Mouse (Mus musculus): ENCODE measurements around the gene Ercc2. TPM values are rescaled to one million over a fixed set of nuclear protein-coding genes. Genes with fewer than 3 reads are reported as not detected.

Ercc2 gene
- 6.2 and 8.7 TPM in 2 replicates for polyA plus RNA-seq (2015; fragmentation: Nextera tagmentation; extraction: Ambion mirVana)

GRCm38 (mm10) chr7:19381377-19382165, at the start of gene Ercc2:
Gene Ercc2 (plus strand): TSS chr7:19382010.
- H3K9ac ChIP-seq (ENCODE audit: low read depth, low read length), result peak within 1 kb of the TSS; percentile 74
- H3K27me3 ChIP-seq (replicated peaks; ENCODE audit: control insufficient read depth, insufficient read depth, low read length), result no peaks in the 10 kb centered on the region
- no peaks in the 10 kb centered on the region for H3K4me1 ChIP-seq (replicated peaks; ENCODE audit: control insufficient read depth, insufficient read depth, low read length)
- TF ChIP-seq CTCF (IDR thresholded peaks at IDR 0.05; ENCODE audit: low read depth), result no peak
- peak within 1 kb of the TSS; percentile 94 for H3K4me2 ChIP-seq (replicated peaks; ENCODE audit: low read depth)
- ATAC-seq, result peak; percentile 97
- 5% methylated on average over 48 of the region's 48 CpGs for WGBS
- peak within 1 kb of the TSS; percentile 89 for H3K4me3 ChIP-seq (ENCODE audit: low read depth, low read length)
- H3K36me3 ChIP-seq (ENCODE audit: control insufficient read depth, insufficient read depth), result peaks cover 16% of the 10 kb centered on the region
- peak within 1 kb of the TSS; percentile 35; the same call in 1 of the 2 replicates for H3K27ac ChIP-seq (ENCODE audit: low read depth, low read length)
- H3K9me3 ChIP-seq (ENCODE audit: control insufficient read depth), result no peaks in the 10 kb centered on the region

DNA sequence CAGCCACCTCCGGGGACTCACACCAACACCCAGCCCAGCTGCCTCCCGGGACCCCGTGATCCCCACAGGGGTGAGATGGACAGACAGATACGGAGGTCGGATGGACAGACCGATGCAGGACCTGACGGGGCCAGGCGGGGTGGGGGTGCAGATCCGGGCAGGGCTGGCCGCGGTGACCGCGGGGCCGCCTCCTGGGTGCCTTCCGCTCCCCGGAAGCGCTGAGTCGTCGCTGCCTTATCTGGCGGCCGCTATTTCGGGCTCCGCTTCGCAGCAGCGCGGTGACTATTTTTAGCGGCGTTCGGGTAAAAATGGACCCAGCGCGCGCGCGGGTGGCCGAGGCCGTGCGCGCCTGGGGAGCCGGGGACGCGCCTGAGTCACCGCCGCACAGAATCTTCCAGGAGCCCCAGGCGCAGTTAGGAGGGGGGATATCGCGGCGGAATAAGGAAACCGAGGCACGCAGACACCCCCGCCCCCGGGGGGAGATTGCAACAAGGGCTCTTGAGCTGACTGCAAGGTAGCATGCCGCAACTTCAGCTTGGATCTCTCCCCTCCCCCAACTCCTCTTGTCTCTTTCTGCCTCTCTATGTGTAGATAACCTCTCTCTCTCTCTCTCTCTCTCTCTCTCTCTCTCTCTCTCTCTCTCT, 49.0 kb upstream of the Ercc2 start:
- TF ChIP-seq CTCF (IDR thresholded peaks at IDR 0.05; ENCODE audit: low read depth), result no peak
- H3K9me3 ChIP-seq (ENCODE audit: control insufficient read depth), result no peaks in the 10 kb centered on the region
- H3K9ac ChIP-seq (ENCODE audit: low read depth, low read length), result peak overlapping the region; percentile 35
- WGBS, result under 1% methylated on average over 44 of the region's 52 CpGs
- H3K27me3 ChIP-seq (replicated peaks; ENCODE audit: control insufficient read depth, insufficient read depth, low read length), result no peaks in the 10 kb centered on the region
- peak; percentile 28 for ATAC-seq
- peak overlapping the region; percentile 2; the same call in 1 of the 2 replicates for H3K27ac ChIP-seq (ENCODE audit: low read depth, low read length)
- H3K4me1 ChIP-seq (replicated peaks; ENCODE audit: control insufficient read depth, insufficient read depth, low read length), result no peaks in the 10 kb centered on the region
- H3K4me2 ChIP-seq (replicated peaks; ENCODE audit: low read depth), result peak overlapping the region; percentile 86
- H3K4me3 ChIP-seq (ENCODE audit: low read depth, low read length), result peak overlapping the region; percentile 52
- H3K36me3 ChIP-seq (ENCODE audit: control insufficient read depth, insufficient read depth), result no peaks in the 10 kb centered on the region

DNA sequence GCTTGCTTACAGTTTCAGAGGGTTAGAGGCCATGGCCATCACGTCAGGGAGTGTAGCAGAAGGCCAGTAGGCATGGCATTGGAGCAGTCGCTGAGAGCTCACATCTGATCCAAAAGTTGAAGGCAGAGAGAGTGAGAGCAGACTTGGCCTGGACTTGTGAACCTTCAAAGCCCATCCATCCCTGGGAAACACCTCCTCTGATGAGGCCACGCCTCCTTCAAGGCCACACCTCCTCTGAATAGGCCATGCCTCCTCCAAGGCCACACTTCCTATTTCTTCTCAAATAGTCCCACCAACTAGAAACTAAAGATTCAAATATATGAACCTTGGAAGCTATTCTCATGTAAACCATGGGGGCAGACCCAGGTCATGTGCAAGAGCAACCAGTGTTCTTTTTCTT, 46.2 kb upstream of the Ercc2 start:
- H3K27me3 ChIP-seq (replicated peaks; ENCODE audit: control insufficient read depth, insufficient read depth, low read length), result no peaks in the 10 kb centered on the region
- ATAC-seq, result no peak
- 40% methylated on average over 3 of the region's 3 CpGs for WGBS
- no peak overlapping the region for H3K4me2 ChIP-seq (replicated peaks; ENCODE audit: low read depth)
- H3K4me1 ChIP-seq (replicated peaks; ENCODE audit: control insufficient read depth, insufficient read depth, low read length), result no peaks in the 10 kb centered on the region
- TF ChIP-seq CTCF (IDR thresholded peaks at IDR 0.05; ENCODE audit: low read depth), result no peak
- no peaks in the 10 kb centered on the region for H3K36me3 ChIP-seq (ENCODE audit: control insufficient read depth, insufficient read depth)
- H3K9ac ChIP-seq (ENCODE audit: low read depth, low read length), result no peak overlapping the region
- no peaks in the 10 kb centered on the region for H3K9me3 ChIP-seq (ENCODE audit: control insufficient read depth)
- H3K4me3 ChIP-seq (ENCODE audit: low read depth, low read length), result no peak overlapping the region
- no peak overlapping the region for H3K27ac ChIP-seq (ENCODE audit: low read depth, low read length)

GRCm38 (mm10) chr7:19337122-19337521, 44.7 kb upstream of the Ercc2 start:
- ATAC-seq, result no peak
- no peak overlapping the region for H3K4me3 ChIP-seq (ENCODE audit: low read depth, low read length)
- no peak overlapping the region for H3K9ac ChIP-seq (ENCODE audit: low read depth, low read length)
- no peaks in the 10 kb centered on the region for H3K4me1 ChIP-seq (replicated peaks; ENCODE audit: control insufficient read depth, insufficient read depth, low read length)
- no peak overlapping the region for H3K4me2 ChIP-seq (replicated peaks; ENCODE audit: low read depth)
- 54% methylated on average over 10 of the region's 10 CpGs for WGBS
- H3K27ac ChIP-seq (ENCODE audit: low read depth, low read length), result no peak overlapping the region
- no peak for TF ChIP-seq CTCF (IDR thresholded peaks at IDR 0.05; ENCODE audit: low read depth)
- H3K36me3 ChIP-seq (ENCODE audit: control insufficient read depth, insufficient read depth), result no peaks in the 10 kb centered on the region
- peaks cover 3% of the 10 kb centered on the region; the same call in 1 of the 2 replicates for H3K27me3 ChIP-seq (replicated peaks; ENCODE audit: control insufficient read depth, insufficient read depth, low read length)
- H3K9me3 ChIP-seq (ENCODE audit: control insufficient read depth), result no peaks in the 10 kb centered on the region

- Histone ChIP-seq H3K27ac (ENCODE audit: low read depth, low read length) (no peak overlapping the region), H3K4me2 (replicated peaks; ENCODE audit: low read depth) (no peak overlapping the region), H3K9me3 (ENCODE audit: control insufficient read depth) (no peaks in the 10 kb centered on the region), H3K27me3 (replicated peaks; ENCODE audit: control insufficient read depth, insufficient read depth, low read length) (peaks cover 5% of the 10 kb centered on the region; the same call in 1 of the 2 replicates), H3K4me1 (replicated peaks; ENCODE audit: control insufficient read depth, insufficient read depth, low read length) (no peaks in the 10 kb centered on the region), H3K9ac (ENCODE audit: low read depth, low read length) (no peak overlapping the region), H3K36me3 (ENCODE audit: control insufficient read depth, insufficient read depth) (no peaks in the 10 kb centered on the region), H3K4me3 (ENCODE audit: low read depth, low read length) (no peak overlapping the region)
- TF ChIP-seq CTCF (IDR thresholded peaks at IDR 0.05; ENCODE audit: low read depth), result no peak
- 60% methylated on average over 2 of the region's 2 CpGs for WGBS
- no peak for ATAC-seq
Observed at GRCm38 (mm10) chr7:19338060-19338459, 43.8 kb upstream of the Ercc2 start.

DNA sequence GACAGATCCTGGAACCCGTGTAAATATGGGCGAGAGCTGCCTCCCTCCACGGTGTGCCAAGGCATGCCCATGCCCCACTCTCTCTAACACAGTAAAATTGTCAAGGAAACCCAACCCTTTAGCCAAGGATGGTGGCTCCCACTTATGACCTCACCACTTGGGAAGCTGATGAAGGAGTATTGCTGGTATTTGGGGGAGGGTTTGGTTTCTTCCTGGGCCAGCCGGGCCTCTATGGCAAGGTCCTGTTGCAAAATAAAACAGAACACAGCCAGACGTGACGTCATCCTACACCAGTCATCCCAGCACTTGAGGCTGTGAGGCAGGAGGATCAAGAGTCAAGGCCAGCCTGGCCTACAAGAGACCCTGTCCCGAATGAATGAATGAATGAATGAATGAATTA, 43.2 kb upstream of the Ercc2 start:
- no peak for ATAC-seq
- H3K27ac ChIP-seq (ENCODE audit: low read depth, low read length), result no peak overlapping the region

More for the DNA sequence above, 43.2 kb upstream of the Ercc2 start:
- no peak overlapping the region for H3K4me3 ChIP-seq (ENCODE audit: low read depth, low read length)
- no peak overlapping the region for H3K9ac ChIP-seq (ENCODE audit: low read depth, low read length)
- H3K36me3 ChIP-seq (ENCODE audit: control insufficient read depth, insufficient read depth), result no peaks in the 10 kb centered on the region
- H3K27me3 ChIP-seq (replicated peaks; ENCODE audit: control insufficient read depth, insufficient read depth, low read length), result peaks cover 5% of the 10 kb centered on the region; the same call in 1 of the 2 replicates
- no peaks in the 10 kb centered on the region for H3K4me1 ChIP-seq (replicated peaks; ENCODE audit: control insufficient read depth, insufficient read depth, low read length)
- no peak overlapping the region for H3K4me2 ChIP-seq (replicated peaks; ENCODE audit: low read depth)
- 58% methylated on average over 7 of the region's 7 CpGs for WGBS
- no peaks in the 10 kb centered on the region for H3K9me3 ChIP-seq (ENCODE audit: control insufficient read depth)
- no peak for TF ChIP-seq CTCF (IDR thresholded peaks at IDR 0.05; ENCODE audit: low read depth)
